Mouse (Mus musculus) megakaryocyte, embryonic 14.5 days (primary cell): ENCODE measurements around the gene Arcn1.

Experiments
- FLI1 ChIP-seq: IDR thresholded peaks from 2 replicates; pipeline ENCODE4 v1.6.1; 2012; ENCODE audit warnings: low read length, inconsistent platforms, mixed read lengths
- GATA1 ChIP-seq: IDR thresholded peaks from 3 replicates; pipeline ENCODE4 v1.6.1; 2012; ENCODE audit warnings: mixed read lengths, low read length, inconsistent platforms, borderline replicate concordance

GRCm38 (mm10) chr9:44740663-44741192, 26.9 kb downstream of the Arcn1 start:
- TF ChIP-seq FLI1, result no peak
- no peak for TF ChIP-seq GATA1
